Mouse (Mus musculus): ENCODE data around the gene Rps25. TPM values are rescaled to one million over a fixed set of nuclear protein-coding genes. Genes with fewer than 3 reads are reported as not detected.
"Not testable (repeated sequence)": the region's sequence is repeated elsewhere in the genome, so short reads cannot be mapped to it uniquely, and the experiment has no call there.

The Rps25 gene
- 1,461 and 1,463 TPM in 2 replicates for polyA plus RNA-seq (2016; fragmentation: Nextera tagmentation; extraction: Ambion mirVana)

- Histone ChIP-seq H3K9me3 (no peaks in the 10 kb centered on the region), H3K4me1 (peaks cover 5% of the 10 kb centered on the region; the same call in 1 of the 2 replicates), H3K36me3 (peaks cover 68% of the 10 kb centered on the region), H3K27me3 (ENCODE audit: insufficient read depth, poor library complexity, severe bottlenecking) (no peaks in the 10 kb centered on the region), H3K4me3 (peak within 1 kb of the TSS; percentile 79), H3K27ac (peak within 1 kb of the TSS; percentile 92)
- under 1% methylated on average over 51 of the region's 51 CpGs for WGBS
- DNase-seq (ENCODE audit: low spot score), result peak; percentile 98
Observed at GRCm38 (mm10) chr9:44406906-44407751, at the start of gene Rps25, which contains the start of gene Trappc4. Gene Rps25 (plus strand): TSS chr9:44407139. Gene Trappc4 (minus strand): TSS chr9:44407600.

DNA sequence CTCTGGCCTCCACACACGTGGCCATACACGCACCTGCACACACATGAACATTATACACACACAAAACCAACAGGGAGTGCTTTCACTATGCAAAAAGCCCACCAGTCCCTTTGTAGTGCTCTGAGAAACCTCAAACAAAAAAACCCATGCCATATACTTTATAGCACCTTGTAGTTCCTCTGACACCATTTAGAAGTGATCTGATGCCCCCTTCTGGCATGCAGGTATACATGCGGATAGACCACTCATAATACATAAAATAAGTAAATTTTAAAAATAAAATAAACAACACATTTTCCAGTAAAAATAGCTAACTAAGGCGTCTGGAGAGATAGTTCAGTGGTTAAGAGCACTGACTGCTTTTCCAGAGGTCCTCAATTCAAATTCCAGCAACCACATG, 49.7 kb upstream of the Rps25 start:
- DNase-seq (ENCODE audit: low spot score), result no peak

GRCm38 (mm10) chr9:44361190-44361917, 45.6 kb upstream of the Rps25 start, which contains the start of gene Vps11:
Gene Vps11 (minus strand): TSS chr9:44361670.
- no peaks in the 10 kb centered on the region for H3K27me3 ChIP-seq (ENCODE audit: insufficient read depth, poor library complexity, severe bottlenecking)
- H3K4me1 ChIP-seq, result peaks cover 7% of the 10 kb centered on the region
- no peaks in the 10 kb centered on the region for H3K9me3 ChIP-seq
- WGBS, result under 1% methylated on average over 44 of the region's 44 CpGs
- peak within 1 kb of the TSS; percentile 87 for H3K27ac ChIP-seq
- peak; percentile 99 for DNase-seq (ENCODE audit: low spot score)
- H3K36me3 ChIP-seq, result peaks cover 31% of the 10 kb centered on the region
- peak within 1 kb of the TSS; percentile 95 for H3K4me3 ChIP-seq

More for the DNA sequence above, 49.7 kb upstream of the Rps25 start:
- peaks cover 7% of the 10 kb centered on the region for H3K4me1 ChIP-seq
- WGBS, result 77% methylated on average over 4 of the region's 4 CpGs
- H3K27ac ChIP-seq, result no peak overlapping the region
- H3K27me3 ChIP-seq (ENCODE audit: insufficient read depth, poor library complexity, severe bottlenecking), result no peaks in the 10 kb centered on the region
- no peaks in the 10 kb centered on the region for H3K9me3 ChIP-seq
- H3K4me3 ChIP-seq, result no peak overlapping the region
- H3K36me3 ChIP-seq, result peaks cover 72% of the 10 kb centered on the region

DNA sequence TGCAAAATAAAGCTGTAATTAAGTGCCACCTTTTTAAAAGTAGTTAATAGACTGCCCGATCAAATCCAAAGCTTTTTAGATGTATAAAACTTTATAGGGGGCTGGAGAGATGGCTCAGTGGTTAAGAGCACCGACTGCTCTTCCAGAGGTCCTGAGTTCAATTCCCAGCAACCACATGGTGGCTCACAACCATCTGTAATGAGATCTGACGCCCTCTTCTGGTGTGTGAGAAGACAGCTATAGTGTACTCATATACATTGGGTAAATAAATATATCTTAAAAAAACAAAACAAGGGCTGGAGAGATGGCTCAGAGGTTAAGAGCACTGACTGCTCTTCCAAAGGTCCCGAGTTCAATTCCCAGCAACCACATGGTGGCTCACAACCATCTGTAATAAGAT, 45.0 kb upstream of the Rps25 start:
- Histone ChIP-seq H3K27ac (peak overlapping the region; percentile 87), H3K4me3 (peak overlapping the region; percentile 95), H3K36me3 (peaks cover 25% of the 10 kb centered on the region)
- DNase-seq (ENCODE audit: low spot score); H3K4me1 ChIP-seq; H3K27me3 ChIP-seq (ENCODE audit: insufficient read depth, poor library complexity, severe bottlenecking); H3K9me3 ChIP-seq: not testable (repeated sequence)
- WGBS, result 39% methylated on average over 4 of the region's 4 CpGs

GRCm38 (mm10) chr9:44364480-44364879, 42.5 kb upstream of the Rps25 start:
- DNase-seq (ENCODE audit: low spot score), result no peak
- Histone ChIP-seq H3K4me3 (no peak overlapping the region), H3K27ac (no peak overlapping the region), H3K4me1 (peaks cover 7% of the 10 kb centered on the region), H3K9me3 (no peaks in the 10 kb centered on the region), H3K27me3 (ENCODE audit: insufficient read depth, poor library complexity, severe bottlenecking) (no peaks in the 10 kb centered on the region), H3K36me3 (peaks cover 3% of the 10 kb centered on the region)
- WGBS, result 66% methylated on average over 3 of the region's 3 CpGs

DNA sequence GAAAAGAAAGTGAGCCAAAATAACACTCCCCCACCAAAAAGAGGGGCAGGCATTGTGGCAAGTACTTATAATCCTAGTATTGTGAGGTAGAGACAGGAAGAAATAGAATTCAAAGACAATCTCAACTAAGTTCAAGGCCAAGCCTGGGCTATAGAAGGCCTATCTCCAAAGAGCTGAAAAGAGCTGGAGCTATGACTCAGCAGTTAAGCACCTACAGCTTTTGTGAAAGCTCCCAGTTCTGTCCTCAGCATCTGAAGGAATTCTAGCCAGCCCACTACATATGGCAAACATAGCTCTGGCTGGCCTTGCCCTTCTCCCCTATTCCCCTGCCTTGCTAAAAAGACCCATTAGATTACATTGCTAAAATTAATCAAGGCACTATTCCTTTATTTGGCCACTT, 33.6 kb upstream of the Rps25 start:
- DNase-seq (ENCODE audit: low spot score), result no peak

GRCm38 (mm10) chr9:44376141-44376540, 30.8 kb upstream of the Rps25 start:
- peaks cover 8% of the 10 kb centered on the region for H3K36me3 ChIP-seq
- no peaks in the 10 kb centered on the region for H3K27me3 ChIP-seq (ENCODE audit: insufficient read depth, poor library complexity, severe bottlenecking)
- no peak overlapping the region for H3K27ac ChIP-seq
- H3K4me3 ChIP-seq, result no peak overlapping the region
- H3K4me1 ChIP-seq, result peaks cover 20% of the 10 kb centered on the region
- 90% methylated on average over 6 of the region's 6 CpGs for WGBS
- DNase-seq (ENCODE audit: low spot score), result no peak
- H3K9me3 ChIP-seq, result no peaks in the 10 kb centered on the region

More for the DNA sequence above, 33.6 kb upstream of the Rps25 start:
- Histone ChIP-seq H3K4me3 (no peak overlapping the region), H3K9me3 (no peaks in the 10 kb centered on the region), H3K27me3 (ENCODE audit: insufficient read depth, poor library complexity, severe bottlenecking) (no peaks in the 10 kb centered on the region), H3K4me1 (peaks cover 4% of the 10 kb centered on the region; the same call in 1 of the 2 replicates), H3K36me3 (no peaks in the 10 kb centered on the region), H3K27ac (no peak overlapping the region)

DNA sequence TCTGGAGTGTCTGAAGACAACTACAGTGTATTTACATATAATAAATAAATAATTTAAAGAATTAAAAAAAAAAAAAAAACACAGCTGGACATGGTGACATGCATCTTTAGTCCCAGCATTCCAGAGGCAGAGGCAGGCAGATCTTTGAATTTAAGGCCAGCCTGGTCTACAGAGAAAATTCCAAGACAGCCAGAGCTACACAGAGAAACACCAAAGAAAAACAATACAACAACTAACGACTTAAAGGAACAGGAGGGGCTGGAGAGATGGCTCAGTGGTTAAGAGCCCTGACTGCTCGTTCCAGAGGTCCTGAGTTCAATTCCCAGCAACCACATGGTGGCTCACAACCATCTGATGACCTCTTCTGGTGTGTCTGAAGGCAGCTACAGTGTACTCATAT, 29.6 kb upstream of the Rps25 start:
- H3K9me3 ChIP-seq; H3K27ac ChIP-seq; DNase-seq (ENCODE audit: low spot score); H3K4me3 ChIP-seq; H3K27me3 ChIP-seq (ENCODE audit: insufficient read depth, poor library complexity, severe bottlenecking): not testable (repeated sequence)
- Histone ChIP-seq H3K4me1 (peaks cover 20% of the 10 kb centered on the region), H3K36me3 (peaks cover 20% of the 10 kb centered on the region)
- WGBS, result 86% methylated on average over 2 of the region's 2 CpGs

GRCm38 (mm10) chr9:44378153-44378730, 28.7 kb upstream of the Rps25 start:
- Histone ChIP-seq H3K4me3 (peak overlapping the region; percentile 84), H3K9me3 (no peaks in the 10 kb centered on the region), H3K4me1 (peaks cover 20% of the 10 kb centered on the region), H3K27me3 (ENCODE audit: insufficient read depth, poor library complexity, severe bottlenecking) (no peaks in the 10 kb centered on the region), H3K36me3 (peaks cover 29% of the 10 kb centered on the region), H3K27ac (peak overlapping the region; percentile 92; the same call in 1 of the 2 replicates)
- WGBS, result 82% methylated on average over 5 of the region's 5 CpGs
- no peak for DNase-seq (ENCODE audit: low spot score)

DNA sequence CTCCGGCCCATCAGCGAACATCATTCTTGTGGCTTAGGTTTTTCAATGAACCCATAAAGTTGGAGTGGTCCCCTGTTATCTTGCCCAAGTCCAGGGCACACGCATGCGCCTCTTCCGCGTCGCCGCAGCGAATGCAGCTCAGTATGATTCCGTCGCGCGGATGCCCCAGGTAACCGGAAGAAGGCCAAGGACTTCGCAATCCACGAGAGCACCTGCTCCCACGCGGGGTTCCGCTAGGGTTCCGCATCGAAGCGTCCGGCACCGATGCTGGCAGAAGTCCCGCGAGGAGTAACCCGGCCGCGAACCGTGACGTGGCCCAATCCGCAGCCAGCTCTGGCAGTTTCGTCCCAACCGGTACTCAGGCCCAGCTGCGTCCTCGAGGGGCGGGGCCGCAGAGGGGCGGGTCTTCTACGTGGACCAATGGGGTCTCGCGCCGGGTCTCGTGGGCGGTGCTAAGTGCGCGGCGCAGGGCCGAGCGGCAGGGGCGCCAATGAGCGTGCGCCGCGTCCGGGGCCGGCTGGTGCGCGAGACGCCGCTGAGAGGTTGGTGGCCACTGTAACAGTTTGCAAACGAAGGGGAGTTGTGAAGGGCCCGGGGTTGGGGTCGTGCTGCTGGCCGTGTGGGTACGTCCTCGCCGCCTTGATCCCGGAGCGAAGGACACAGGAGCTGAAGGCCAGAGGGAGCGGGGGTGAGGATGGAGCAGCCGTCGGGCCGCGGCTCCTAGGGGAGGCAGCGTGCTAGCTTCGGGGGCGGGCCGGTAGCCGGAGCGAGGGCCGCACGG, 27.7 kb upstream of the Rps25 start, which contains the start of gene Hyou1:
Gene Hyou1 (plus strand): TSS at position 437 of the 781 bp plus-strand sequence.
- peaks cover 39% of the 10 kb centered on the region for H3K36me3 ChIP-seq
- H3K9me3 ChIP-seq, result no peaks in the 10 kb centered on the region
- WGBS, result under 1% methylated on average over 79 of the region's 83 CpGs
- peaks cover 20% of the 10 kb centered on the region for H3K4me1 ChIP-seq
- H3K27ac ChIP-seq, result peak within 1 kb of the TSS; percentile 92
- DNase-seq (ENCODE audit: low spot score), result peak; percentile 100
- H3K4me3 ChIP-seq, result peak within 1 kb of the TSS; percentile 84
- no peaks in the 10 kb centered on the region for H3K27me3 ChIP-seq (ENCODE audit: insufficient read depth, poor library complexity, severe bottlenecking)

- Histone ChIP-seq H3K4me1 (peaks cover 20% of the 10 kb centered on the region), H3K36me3 (peaks cover 46% of the 10 kb centered on the region), H3K27ac (peak overlapping the region; percentile 92), H3K4me3 (peak overlapping the region; percentile 84), H3K27me3 (ENCODE audit: insufficient read depth, poor library complexity, severe bottlenecking) (no peaks in the 10 kb centered on the region), H3K9me3 (no peaks in the 10 kb centered on the region)
- 7% methylated on average over 15 of the region's 15 CpGs for WGBS
- no peak for DNase-seq (ENCODE audit: low spot score)
Observed at GRCm38 (mm10) chr9:44379862-44380261, 27.1 kb upstream of the Rps25 start.

DNA sequence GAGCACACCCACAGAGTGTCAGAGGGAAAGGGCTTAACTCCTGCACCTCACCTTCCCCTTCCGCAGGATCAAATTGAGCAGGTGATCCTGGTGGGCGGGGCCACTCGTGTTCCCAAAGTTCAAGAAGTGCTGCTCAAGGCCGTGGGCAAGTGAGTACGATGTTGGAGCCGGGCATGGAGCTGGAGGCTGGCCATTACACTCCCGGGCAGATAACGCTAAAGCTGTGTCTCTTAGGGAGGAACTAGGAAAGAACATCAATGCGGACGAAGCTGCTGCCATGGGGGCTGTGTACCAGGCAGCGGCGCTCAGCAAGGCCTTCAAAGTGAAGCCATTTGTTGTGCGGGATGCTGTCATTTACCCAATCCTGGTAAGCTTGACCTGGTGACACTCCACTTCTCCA, 22.3 kb upstream of the Rps25 start:
- peaks cover 11% of the 10 kb centered on the region for H3K4me1 ChIP-seq
- peaks cover 93% of the 10 kb centered on the region for H3K36me3 ChIP-seq
- 90% methylated on average over 13 of the region's 13 CpGs for WGBS
- H3K27ac ChIP-seq, result no peak overlapping the region
- no peaks in the 10 kb centered on the region for H3K9me3 ChIP-seq
- H3K27me3 ChIP-seq (ENCODE audit: insufficient read depth, poor library complexity, severe bottlenecking), result no peaks in the 10 kb centered on the region
- H3K4me3 ChIP-seq, result no peak overlapping the region
- no peak for DNase-seq (ENCODE audit: low spot score)

Data from heart, embryonic 10.5 days (tissue).